Mouse (Mus musculus) brain, embryonic 14.5 days (tissue): ENCODE results near the gene Arhgef9.

Experiments used
- CTCF ChIP-seq: fragments of 200-500 bp; IDR thresholded peaks from 2 replicates; pipeline ENCODE4 v1.5.1; 2012; ENCODE audit warnings: inconsistent platforms, mild to moderate bottlenecking, moderate library complexity, borderline replicate concordance; ENCODE audit not compliant: insufficient read depth, insufficient read length; ENCODE audit errors: extremely low read depth
- POLR2A ChIP-seq: fragments of 200-500 bp; IDR thresholded peaks from 2 replicates; pipeline ENCODE4 v1.6.1; 2012; ENCODE audit warnings: mild to moderate bottlenecking, inconsistent platforms, borderline replicate concordance; ENCODE audit not compliant: poor library complexity, insufficient read depth, insufficient read length, severe bottlenecking; ENCODE audit errors: extremely low read depth

DNA sequence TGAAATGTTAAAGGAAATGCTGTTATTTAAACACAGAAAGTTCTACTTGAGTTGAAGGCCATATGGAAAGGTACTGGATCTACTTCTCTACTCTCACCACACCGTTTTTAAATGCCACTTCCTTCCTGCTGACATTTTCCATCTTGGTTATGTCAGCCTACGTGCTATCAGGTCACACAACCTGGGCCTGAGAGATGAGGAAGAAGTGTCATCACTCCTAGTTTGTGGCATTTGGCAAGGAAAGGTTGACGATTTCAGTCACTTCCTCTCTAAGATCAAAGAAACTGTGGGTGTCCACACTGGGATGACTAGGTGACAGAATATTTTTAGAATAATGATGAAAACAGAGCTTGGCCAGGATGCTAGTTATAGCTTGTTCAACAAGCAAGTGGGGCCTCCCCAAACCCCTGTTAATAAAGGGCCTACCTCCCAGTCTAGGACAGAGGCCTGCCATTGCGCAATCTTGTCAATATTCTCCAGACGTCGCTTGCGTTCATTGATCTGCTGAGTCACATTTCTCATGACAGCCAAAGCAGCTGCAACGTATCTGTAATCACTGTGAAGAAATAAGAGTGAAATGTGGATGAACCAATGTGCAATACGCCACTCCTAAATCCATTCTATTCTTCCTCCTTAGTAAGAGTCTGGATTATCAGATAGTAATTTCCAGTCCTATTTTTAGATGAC, 119.5 kb downstream of the Arhgef9 start:
- TF ChIP-seq CTCF (no peak), POLR2A (no peak)
